Mouse (Mus musculus): ENCODE measurements around the gene Tob1. TPM values are rescaled to one million over a fixed set of nuclear protein-coding genes. Genes with fewer than 3 reads are reported as not detected.
A peak's percentile ranks its signal among the peaks of the same experiment; 100 is the strongest.

Gene Tob1
- total RNA-seq (2021), result 245 and 267 TPM in 2 replicates
- long read RNA-seq, transcript Tob1-201 (2 exons, 2,288 nt), result major isoform, 177 of 192 reads
- long read RNA-seq, partial matches to known transcripts, result 0 of 192 reads
- long read RNA-seq, other reads (novel, unspliced or antisense), result 15 of 192 reads

GRCm38 (mm10) chr11:94211124-94211603 lies at the start of gene Tob1:
TSS of gene Tob1 (plus strand) at chr11:94211454.
- DNase-seq, result peak; percentile 98

GRCm38 (mm10) chr11:94161867-94162581 lies 49.2 kb upstream of the Tob1 start:
- no peak for DNase-seq

- peak; percentile 68 for DNase-seq
Measured at GRCm38 (mm10) chr11:94163005-94163767, 48.1 kb upstream of the Tob1 start.

GRCm38 (mm10) chr11:94165745-94166144 lies 45.5 kb upstream of the Tob1 start:
- no peak for DNase-seq

GRCm38 (mm10) chr11:94168238-94168637 lies 43.0 kb upstream of the Tob1 start:
- no peak for DNase-seq

GRCm38 (mm10) chr11:94169596-94169995 lies 41.7 kb upstream of the Tob1 start:
- DNase-seq, result no peak

- DNase-seq, result no peak
Measured at GRCm38 (mm10) chr11:94171691-94172090, 39.6 kb upstream of the Tob1 start.

- DNase-seq, result no peak
Measured at GRCm38 (mm10) chr11:94172186-94172585, 39.1 kb upstream of the Tob1 start.

- DNase-seq, result no peak
Measured at GRCm38 (mm10) chr11:94173726-94174146, 37.5 kb upstream of the Tob1 start.

- peak; percentile 27 for DNase-seq
Measured at GRCm38 (mm10) chr11:94175288-94175687, 36.0 kb upstream of the Tob1 start.

- DNase-seq, result peak; percentile 44
Measured at GRCm38 (mm10) chr11:94175694-94176093, 35.6 kb upstream of the Tob1 start.

GRCm38 (mm10) chr11:94177841-94178585 lies 33.2 kb upstream of the Tob1 start:
- DNase-seq, result no peak

- no peak for DNase-seq
Measured at GRCm38 (mm10) chr11:94179768-94180167, 31.5 kb upstream of the Tob1 start.

- no peak for DNase-seq
Measured at GRCm38 (mm10) chr11:94180194-94180593, 31.1 kb upstream of the Tob1 start.

GRCm38 (mm10) chr11:94181694-94182093 lies 29.6 kb upstream of the Tob1 start:
- DNase-seq, result no peak

GRCm38 (mm10) chr11:94182711-94183110 lies 28.5 kb upstream of the Tob1 start:
- DNase-seq, result no peak

GRCm38 (mm10) chr11:94183120-94183519 lies 28.1 kb upstream of the Tob1 start:
- no peak for DNase-seq

GRCm38 (mm10) chr11:94183671-94184070 lies 27.6 kb upstream of the Tob1 start:
- DNase-seq, result no peak

GRCm38 (mm10) chr11:94189579-94189978 lies 21.7 kb upstream of the Tob1 start:
- peak; percentile 39 for DNase-seq

GRCm38 (mm10) chr11:94190665-94191064 lies 20.6 kb upstream of the Tob1 start:
- no peak for DNase-seq

- no peak for DNase-seq
Measured at GRCm38 (mm10) chr11:94193109-94193508, 18.1 kb upstream of the Tob1 start.

- DNase-seq, result no peak
Measured at GRCm38 (mm10) chr11:94196311-94196710, 14.9 kb upstream of the Tob1 start.

All from adrenal gland, postnatal 25 days (tissue).